Mouse (Mus musculus): ENCODE data around the gene Slx4ip. TPM values are rescaled to one million over a fixed set of nuclear protein-coding genes. Genes with fewer than 3 reads are reported as not detected.

The Slx4ip gene
- polyA plus RNA-seq, 1 experiment from 2014 or later = 4.3 TPM

- Histone ChIP-seq H3K9ac (ENCODE audit: low read depth, low read length) (no peak overlapping the region), H3K4me2 (ENCODE audit: low read length) (peak overlapping the region; percentile 31), H3K27me3 (ENCODE audit: insufficient read depth, low read length) (no peaks in the 10 kb centered on the region), H3K9me3 (replicated peaks; ENCODE audit: low read length) (no peaks in the 10 kb centered on the region), H3K4me1 (replicated peaks; ENCODE audit: insufficient read depth, low read length) (peaks cover 14% of the 10 kb centered on the region), H3K27ac (no peak overlapping the region), H3K4me3 (replicated peaks; ENCODE audit: low read depth, low read length) (no peak overlapping the region), H3K36me3 (ENCODE audit: insufficient read depth, low read length) (peaks cover 44% of the 10 kb centered on the region)
- WGBS = 78% methylated on average over 24 of the region's 24 CpGs
- ATAC-seq (replicated peaks; ENCODE audit: low FRiP score, low read depth) (no peak), DNase-seq (ENCODE audit: low spot score) (no peak)
- TF ChIP-seq CTCF (IDR thresholded peaks at IDR 0.05; ENCODE audit: low read depth) = no peak
These were observed 192.0 kb downstream of the Slx4ip start for GRCm38 (mm10) chr2:137082896-137083620.

- no peak overlapping the region for H3K4me2 ChIP-seq (ENCODE audit: low read length)
- no peaks in the 10 kb centered on the region for H3K27me3 ChIP-seq (ENCODE audit: insufficient read depth, low read length)
- H3K9ac ChIP-seq (ENCODE audit: low read depth, low read length) = no peak overlapping the region
- peaks cover 2% of the 10 kb centered on the region for H3K4me1 ChIP-seq (replicated peaks; ENCODE audit: insufficient read depth, low read length)
- peaks cover 55% of the 10 kb centered on the region for H3K36me3 ChIP-seq (ENCODE audit: insufficient read depth, low read length)
- H3K27ac ChIP-seq = no peak overlapping the region
- WGBS = 42% methylated on average over 8 of the region's 8 CpGs
- no peaks in the 10 kb centered on the region for H3K9me3 ChIP-seq (replicated peaks; ENCODE audit: low read length)
- ATAC-seq (replicated peaks; ENCODE audit: low FRiP score, low read depth) = peak; percentile 41; the same call in 1 of the 2 replicates
- no peak for DNase-seq (ENCODE audit: low spot score)
- H3K4me3 ChIP-seq (replicated peaks; ENCODE audit: low read depth, low read length) = no peak overlapping the region
- no peak for TF ChIP-seq CTCF (IDR thresholded peaks at IDR 0.05; ENCODE audit: low read depth)
These were observed 194.2 kb downstream of the Slx4ip start for GRCm38 (mm10) chr2:137085257-137085656.

- ATAC-seq (replicated peaks; ENCODE audit: low FRiP score, low read depth) (no peak), DNase-seq (ENCODE audit: low spot score) (no peak)
- Histone ChIP-seq H3K36me3 (ENCODE audit: insufficient read depth, low read length) (peaks cover 69% of the 10 kb centered on the region), H3K27me3 (ENCODE audit: insufficient read depth, low read length) (no peaks in the 10 kb centered on the region), H3K4me1 (replicated peaks; ENCODE audit: insufficient read depth, low read length) (no peaks in the 10 kb centered on the region), H3K9ac (ENCODE audit: low read depth, low read length) (no peak overlapping the region), H3K27ac (no peak overlapping the region), H3K4me2 (ENCODE audit: low read length) (no peak overlapping the region), H3K9me3 (replicated peaks; ENCODE audit: low read length) (no peaks in the 10 kb centered on the region), H3K4me3 (replicated peaks; ENCODE audit: low read depth, low read length) (no peak overlapping the region)
- 88% methylated on average over 14 of the region's 14 CpGs for WGBS
- no peak for TF ChIP-seq CTCF (IDR thresholded peaks at IDR 0.05; ENCODE audit: low read depth)
These were observed 195.8 kb downstream of the Slx4ip start for GRCm38 (mm10) chr2:137086621-137087395.

GRCm38 (mm10) chr2:137087705-137088104 is 196.7 kb downstream of the Slx4ip start:
- H3K4me3 ChIP-seq (replicated peaks; ENCODE audit: low read depth, low read length) = no peak overlapping the region
- no peaks in the 10 kb centered on the region for H3K9me3 ChIP-seq (replicated peaks; ENCODE audit: low read length)
- peaks cover 75% of the 10 kb centered on the region for H3K36me3 ChIP-seq (ENCODE audit: insufficient read depth, low read length)
- H3K27ac ChIP-seq = no peak overlapping the region
- ATAC-seq (replicated peaks; ENCODE audit: low FRiP score, low read depth) (no peak), DNase-seq (ENCODE audit: low spot score) (no peak)
- H3K27me3 ChIP-seq (ENCODE audit: insufficient read depth, low read length) = no peaks in the 10 kb centered on the region
- no peak overlapping the region for H3K4me2 ChIP-seq (ENCODE audit: low read length)
- H3K4me1 ChIP-seq (replicated peaks; ENCODE audit: insufficient read depth, low read length) = no peaks in the 10 kb centered on the region
- 70% methylated on average over 6 of the region's 6 CpGs for WGBS
- no peak for TF ChIP-seq CTCF (IDR thresholded peaks at IDR 0.05; ENCODE audit: low read depth)
- no peak overlapping the region for H3K9ac ChIP-seq (ENCODE audit: low read depth, low read length)

GRCm38 (mm10) chr2:137091766-137092522 is 200.9 kb downstream of the Slx4ip start:
- DNase-seq (ENCODE audit: low spot score) = no peak
- 75% methylated on average over 11 of the region's 11 CpGs for WGBS
- peaks cover 72% of the 10 kb centered on the region for H3K36me3 ChIP-seq (ENCODE audit: insufficient read depth, low read length)

More at GRCm38 (mm10) chr2:137091766-137092522, 200.9 kb downstream of the Slx4ip start:
- H3K9ac ChIP-seq (ENCODE audit: low read depth, low read length) = no peak overlapping the region
- no peak for TF ChIP-seq CTCF (IDR thresholded peaks at IDR 0.05; ENCODE audit: low read depth)
- ATAC-seq (replicated peaks; ENCODE audit: low FRiP score, low read depth) = no peak
- no peak overlapping the region for H3K4me2 ChIP-seq (ENCODE audit: low read length)
- H3K9me3 ChIP-seq (replicated peaks; ENCODE audit: low read length) = no peaks in the 10 kb centered on the region
- no peak overlapping the region for H3K4me3 ChIP-seq (replicated peaks; ENCODE audit: low read depth, low read length)
- no peaks in the 10 kb centered on the region for H3K27me3 ChIP-seq (ENCODE audit: insufficient read depth, low read length)
- no peak overlapping the region for H3K27ac ChIP-seq
- H3K4me1 ChIP-seq (replicated peaks; ENCODE audit: insufficient read depth, low read length) = peaks cover 8% of the 10 kb centered on the region; the same call in 1 of the 2 replicates

All from kidney, postnatal 0 days (tissue).